Mouse (Mus musculus) midbrain, embryonic 10.5 days (tissue): Measurements from ENCODE around the gene Chic1. TPM values are rescaled to one million over a fixed set of nuclear protein-coding genes. Genes with fewer than 3 reads are reported as not detected.

Source experiments
- DNase-seq: peaks from one replicate; pipeline ENCODE4 v3.0.0-alpha.2; 2017; ENCODE audit warnings: low spot score
- H3K27ac ChIP-seq: fragments of 300-500 bp; sonication (generic); replicated peaks from 2 replicates; pipeline ENCODE4 v1.5.1; 2016; ENCODE audit warnings: mild to moderate bottlenecking
- H3K27me3 ChIP-seq: fragments of 300-500 bp; sonication (generic); 2 replicates; pipeline ENCODE4 v1.6.1; 2016; ENCODE audit warnings: low read depth, mild to moderate bottlenecking; ENCODE audit not compliant: poor library complexity, severe bottlenecking
- H3K36me3 ChIP-seq: fragments of 300-500 bp; sonication (generic); 2 replicates; pipeline ENCODE4 v1.6.1; 2016; ENCODE audit warnings: mild to moderate bottlenecking, moderate library complexity
- H3K4me1 ChIP-seq: fragments of 300-500 bp; sonication (generic); 2 replicates; pipeline ENCODE4 v1.6.1; 2016
- H3K4me3 ChIP-seq: fragments of 300-500 bp; sonication (generic); 2 replicates; pipeline ENCODE4 v1.5.1; 2016; ENCODE audit warnings: mild to moderate bottlenecking, moderate library complexity
- H3K9me3 ChIP-seq: fragments of 300-500 bp; sonication (generic); replicated peaks from 2 replicates; pipeline ENCODE4 v1.6.1; 2016; ENCODE audit warnings: mild to moderate bottlenecking
- WGBS: fragments of 180-500 bp; shearing (Covaris S2); methylation state at CpG from one replicate; pipeline ENCODE4 v1.1.7; 2016; 5-methylcytosine and 5-hydroxymethylcytosine counted together
- polyA plus RNA-seq: library from polyadenylated mRNA; unstranded; fragments of >200 nt; fragmentation: Nextera tagmentation; extraction: Ambion mirVana; gene quantifications from 2 replicates; pipeline ENCODE4 v1.2.1, GENCODE M21; 2016

Gene Chic1
- polyA plus RNA-seq, 1 experiment from 2014 or later = 4.5 TPM

- 87% methylated on average over 2 of the region's 2 CpGs for WGBS
- H3K9me3 ChIP-seq = no peaks in the 10 kb centered on the region
- peaks cover 3% of the 10 kb centered on the region; the same call in 1 of the 2 replicates for H3K36me3 ChIP-seq
- DNase-seq = no peak
- no peaks in the 10 kb centered on the region for H3K4me1 ChIP-seq
- H3K27ac ChIP-seq = no peak overlapping the region
- peaks cover 99% of the 10 kb centered on the region for H3K27me3 ChIP-seq
- no peak overlapping the region for H3K4me3 ChIP-seq
Measured at GRCm38 (mm10) chrX:103371221-103371620, 14.9 kb downstream of the Chic1 start.

- H3K27ac ChIP-seq = no peak overlapping the region
- WGBS = 55% methylated on average over 2 of the region's 2 CpGs
- no peaks in the 10 kb centered on the region for H3K4me1 ChIP-seq
- no peak overlapping the region for H3K4me3 ChIP-seq
- no peak for DNase-seq
- H3K36me3 ChIP-seq = peaks cover 3% of the 10 kb centered on the region; the same call in 1 of the 2 replicates
- H3K9me3 ChIP-seq = no peaks in the 10 kb centered on the region
- peaks cover 99% of the 10 kb centered on the region for H3K27me3 ChIP-seq
Measured at GRCm38 (mm10) chrX:103371627-103372026, 15.4 kb downstream of the Chic1 start.

GRCm38 (mm10) chrX:103374250-103374649 is 18.0 kb downstream of the Chic1 start:
- Histone ChIP-seq H3K27ac (no peak overlapping the region), H3K4me1 (no peaks in the 10 kb centered on the region), H3K9me3 (no peaks in the 10 kb centered on the region), H3K4me3 (no peak overlapping the region), H3K27me3 (peaks cover 99% of the 10 kb centered on the region), H3K36me3 (peaks cover 10% of the 10 kb centered on the region; the same call in 1 of the 2 replicates)
- WGBS = 64% methylated on average over 5 of the region's 5 CpGs
- no peak for DNase-seq

GRCm38 (mm10) chrX:103384528-103384927 is 28.3 kb downstream of the Chic1 start:
- no peak overlapping the region for H3K27ac ChIP-seq
- no peak overlapping the region for H3K4me3 ChIP-seq
- 85% methylated on average over 3 of the region's 3 CpGs for WGBS
- no peaks in the 10 kb centered on the region for H3K36me3 ChIP-seq
- no peaks in the 10 kb centered on the region for H3K4me1 ChIP-seq
- DNase-seq = no peak
- peaks cover 98% of the 10 kb centered on the region for H3K27me3 ChIP-seq
- H3K9me3 ChIP-seq = no peaks in the 10 kb centered on the region

GRCm38 (mm10) chrX:103388131-103388530 is 31.9 kb downstream of the Chic1 start:
- H3K36me3 ChIP-seq = no peaks in the 10 kb centered on the region

GRCm38 (mm10) chrX:103393841-103394240 is 37.6 kb downstream of the Chic1 start:
- no peaks in the 10 kb centered on the region for H3K4me1 ChIP-seq
- H3K27ac ChIP-seq = no peak overlapping the region
- peaks cover 100% of the 10 kb centered on the region for H3K27me3 ChIP-seq
- H3K4me3 ChIP-seq = no peak overlapping the region
- no peak for DNase-seq
- WGBS = 74% methylated on average over 1 of the region's 1 CpGs
- no peaks in the 10 kb centered on the region; the same call in 1 of the 2 replicates for H3K36me3 ChIP-seq
- H3K9me3 ChIP-seq = no peaks in the 10 kb centered on the region

More at GRCm38 (mm10) chrX:103388131-103388530, 31.9 kb downstream of the Chic1 start:
- 93% methylated on average over 3 of the region's 3 CpGs for WGBS
- H3K9me3 ChIP-seq = no peaks in the 10 kb centered on the region
- H3K27ac ChIP-seq = no peak overlapping the region
- H3K4me3 ChIP-seq = no peak overlapping the region
- H3K27me3 ChIP-seq = peaks cover 98% of the 10 kb centered on the region
- H3K4me1 ChIP-seq = no peaks in the 10 kb centered on the region
- DNase-seq = no peak

- peak; percentile 11 for DNase-seq
- Histone ChIP-seq H3K36me3 (no peaks in the 10 kb centered on the region), H3K9me3 (no peaks in the 10 kb centered on the region), H3K27ac (no peak overlapping the region), H3K27me3 (peaks cover 96% of the 10 kb centered on the region), H3K4me3 (0 out of 2 replicates have a peak overlapping the region, but pooled peaks have one; percentile 9), H3K4me1 (no peaks in the 10 kb centered on the region)
- WGBS = 53% methylated on average over 10 of the region's 13 CpGs
Measured at GRCm38 (mm10) chrX:103405021-103405420, 48.7 kb downstream of the Chic1 start.

GRCm38 (mm10) chrX:103414167-103414566 is 57.9 kb downstream of the Chic1 start, which contains the start of gene Tsx:
Gene Tsx (plus strand): TSS chrX:103414467.
- H3K9me3 ChIP-seq = no peaks in the 10 kb centered on the region
- H3K27ac ChIP-seq = no peak within 1 kb of the TSS
- DNase-seq = no peak
- WGBS = 79% methylated on average over 5 of the region's 5 CpGs
- no peaks in the 10 kb centered on the region for H3K36me3 ChIP-seq
- H3K4me3 ChIP-seq = no peak within 1 kb of the TSS
- H3K4me1 ChIP-seq = no peaks in the 10 kb centered on the region
- peaks cover 95% of the 10 kb centered on the region for H3K27me3 ChIP-seq

GRCm38 (mm10) chrX:103421710-103422109 is 65.4 kb downstream of the Chic1 start, which contains the start of gene Gm26992:
Gene Gm26992 (plus strand): TSS chrX:103422010.
- Histone ChIP-seq H3K4me3 (no peak within 1 kb of the TSS), H3K27me3 (peaks cover 91% of the 10 kb centered on the region), H3K36me3 (no peaks in the 10 kb centered on the region), H3K9me3 (no peaks in the 10 kb centered on the region), H3K27ac (no peak within 1 kb of the TSS), H3K4me1 (no peaks in the 10 kb centered on the region)
- 90% methylated on average over 2 of the region's 2 CpGs for WGBS
- DNase-seq = no peak

- peaks cover 91% of the 10 kb centered on the region for H3K27me3 ChIP-seq
- 75% methylated on average over 7 of the region's 7 CpGs for WGBS
Measured at GRCm38 (mm10) chrX:103427677-103428076, 71.4 kb downstream of the Chic1 start.

GRCm38 (mm10) chrX:103432293-103432692 is 76.0 kb downstream of the Chic1 start:
- 78% methylated on average over 7 of the region's 7 CpGs for WGBS
- Histone ChIP-seq H3K27me3 (peaks cover 95% of the 10 kb centered on the region), H3K36me3 (no peaks in the 10 kb centered on the region), H3K27ac (no peak overlapping the region), H3K9me3 (no peaks in the 10 kb centered on the region), H3K4me1 (no peaks in the 10 kb centered on the region), H3K4me3 (no peak overlapping the region)
- DNase-seq = no peak

More at GRCm38 (mm10) chrX:103427677-103428076, 71.4 kb downstream of the Chic1 start:
- Histone ChIP-seq H3K27ac (no peak overlapping the region), H3K4me1 (no peaks in the 10 kb centered on the region), H3K36me3 (no peaks in the 10 kb centered on the region), H3K9me3 (no peaks in the 10 kb centered on the region), H3K4me3 (no peak overlapping the region)
- no peak for DNase-seq

GRCm38 (mm10) chrX:103438023-103438422 is 81.7 kb downstream of the Chic1 start:
- Histone ChIP-seq H3K4me1 (peaks cover 10% of the 10 kb centered on the region), H3K9me3 (no peaks in the 10 kb centered on the region), H3K4me3 (no peak overlapping the region), H3K27me3 (peaks cover 95% of the 10 kb centered on the region), H3K36me3 (no peaks in the 10 kb centered on the region), H3K27ac (no peak overlapping the region)
- 11% methylated on average over 9 of the region's 9 CpGs for WGBS
- no peak for DNase-seq

- Histone ChIP-seq H3K27me3 (peaks cover 95% of the 10 kb centered on the region), H3K4me1 (peaks cover 10% of the 10 kb centered on the region), H3K27ac (no peak overlapping the region), H3K4me3 (no peak overlapping the region), H3K9me3 (no peaks in the 10 kb centered on the region), H3K36me3 (no peaks in the 10 kb centered on the region)
- 6% methylated on average over 1 of the region's 1 CpGs for WGBS
- DNase-seq = no peak
Measured at GRCm38 (mm10) chrX:103440803-103441202, 84.5 kb downstream of the Chic1 start.
